Mouse (Mus musculus): ENCODE measurements at regions not wholly inside any gene's neighbourhood (a gene's known extent, or its start where the extent isn't known, plus 50 kb on each side); places are given as distances from the start of the nearest gene placed in this dataset.

GRCm38 (mm10) chr1:50622870-50623607 is 277.4 kb upstream of the Tmeff2 start:
- no peak for DNase-seq (ENCODE audit: low read depth, low spot score)

GRCm38 (mm10) chr1:50629000-50629399 is 271.4 kb upstream of the Tmeff2 start:
- no peak for DNase-seq (ENCODE audit: low read depth, low spot score)

GRCm38 (mm10) chr1:50629473-50630071 is 270.9 kb upstream of the Tmeff2 start:
- no peak for DNase-seq (ENCODE audit: low read depth, low spot score)

GRCm38 (mm10) chr1:50637992-50638391 is 262.5 kb upstream of the Tmeff2 start:
- DNase-seq (ENCODE audit: low read depth, low spot score), result no peak

- no peak for DNase-seq (ENCODE audit: low read depth, low spot score)
Measured at GRCm38 (mm10) chr1:50646931-50647674, 253.3 kb upstream of the Tmeff2 start.

GRCm38 (mm10) chr1:50651974-50652665 is 248.3 kb upstream of the Tmeff2 start:
- DNase-seq (ENCODE audit: low read depth, low spot score), result no peak

- no peak for DNase-seq (ENCODE audit: low read depth, low spot score)
Measured at GRCm38 (mm10) chr1:50665139-50665538, 235.3 kb upstream of the Tmeff2 start.

- DNase-seq (ENCODE audit: low read depth, low spot score), result no peak
Measured at GRCm38 (mm10) chr1:50682971-50683370, 217.5 kb upstream of the Tmeff2 start.

GRCm38 (mm10) chr1:50685361-50685760 is 215.1 kb upstream of the Tmeff2 start:
- no peak for DNase-seq (ENCODE audit: low read depth, low spot score)

- DNase-seq (ENCODE audit: low read depth, low spot score), result no peak
Measured at GRCm38 (mm10) chr1:50696916-50697315, 203.5 kb upstream of the Tmeff2 start.

GRCm38 (mm10) chr1:50697333-50698216 is 202.9 kb upstream of the Tmeff2 start:
- no peak for DNase-seq (ENCODE audit: low read depth, low spot score)

- no peak for DNase-seq (ENCODE audit: low read depth, low spot score)
Measured at GRCm38 (mm10) chr1:50704639-50705038, 195.8 kb upstream of the Tmeff2 start.

GRCm38 (mm10) chr1:50745049-50745448 is 155.4 kb upstream of the Tmeff2 start:
- no peak for DNase-seq (ENCODE audit: low read depth, low spot score)

GRCm38 (mm10) chr1:50770211-50770610 is 130.2 kb upstream of the Tmeff2 start:
- DNase-seq (ENCODE audit: low read depth, low spot score), result peak; percentile 6

GRCm38 (mm10) chr1:50795264-50795663 is 105.2 kb upstream of the Tmeff2 start:
- no peak for DNase-seq (ENCODE audit: low read depth, low spot score)

GRCm38 (mm10) chr1:50798166-50798565 is 102.3 kb upstream of the Tmeff2 start:
- DNase-seq (ENCODE audit: low read depth, low spot score), result no peak

- DNase-seq (ENCODE audit: low read depth, low spot score), result no peak
Measured at GRCm38 (mm10) chr1:50806321-50806720, 94.1 kb upstream of the Tmeff2 start.

- DNase-seq (ENCODE audit: low read depth, low spot score), result no peak
Measured at GRCm38 (mm10) chr1:50806821-50807220, 93.6 kb upstream of the Tmeff2 start.

- no peak for DNase-seq (ENCODE audit: low read depth, low spot score)
Measured at GRCm38 (mm10) chr1:50831663-50832062, 68.8 kb upstream of the Tmeff2 start.

- no peak for DNase-seq (ENCODE audit: low read depth, low spot score)
Measured at GRCm38 (mm10) chr1:50836123-50836522, 64.3 kb upstream of the Tmeff2 start.

GRCm38 (mm10) chr1:50847156-50847555 is 53.3 kb upstream of the Tmeff2 start:
- DNase-seq (ENCODE audit: low read depth, low spot score), result no peak
